Mouse (Mus musculus) G1E (cell line): ENCODE data around the gene Faf2.

Experiments
- CTCF ChIP-seq: IDR thresholded peaks from 2 replicates; pipeline ENCODE4 v1.5.1; 2012; ENCODE audit warnings: low read depth, low read length, inconsistent platforms, mixed read lengths
- GATA1 ChIP-seq: IDR thresholded peaks from 2 replicates; pipeline ENCODE4 v1.6.1; 2012; ENCODE audit warnings: borderline replicate concordance, low read length, inconsistent platforms, mixed read lengths

GRCm38 (mm10) chr13:54596107-54596690 is 25.4 kb upstream of the Faf2 start:
- no peak for TF ChIP-seq CTCF
- TF ChIP-seq GATA1 = no peak
